In genomic region chr8:84936962-84937546, GRCm38 (mm10) we compare ENCODE assay signal across 8 mouse cellular contexts. TPM values are rescaled to one million over a fixed set of nuclear protein-coding genes. Genes with fewer than 3 reads are reported as not detected.
DNase-seq lines count a peak whose midpoint lies in the region; ATAC-seq and TF ChIP-seq lines count a peak whose summit lies in the region.

Gene Mast1, minus strand, starts transcription at chr8:84937359.

- DNase-seq in urinary bladder, postnatal 14 days (ENCODE audit: low spot score): peak; percentile 49
- no peak for DNase-seq in urinary bladder, postnatal 4 days (ENCODE audit: low spot score in 2 of 2)
- DNase-seq in cerebellum, postnatal 36 days: peak; percentile 82 to 92
- DNase-seq in gastrocnemius, postnatal 10 days: peak; percentile 69
- DNase-seq in liver, adult 2 months (ENCODE audit: extremely low read depth, low read depth, low spot score): no peak
- DNase-seq in naive thymus-derived CD4-positive, alpha-beta T cell, adult 2 months (ENCODE audit: low read depth): peak; percentile 80

- H3K4me2 ChIP-seq in kidney, embryonic 14.5 days (replicated peaks; ENCODE audit: low read depth, low read length): peak within 1 kb of the TSS; percentile 65
- H3K4me2 ChIP-seq in stomach, embryonic 15.5 days: peak within 1 kb of the TSS; percentile 77

- H3K9me3 ChIP-seq in kidney, embryonic 14.5 days (ENCODE audit: control insufficient read depth, low read length): no peaks in the 10 kb centered on the region; the same call in 1 of the 2 replicates
- H3K9me3 ChIP-seq in stomach, embryonic 15.5 days: no peaks in the 10 kb centered on the region

- H3K27ac ChIP-seq in kidney, embryonic 14.5 days (ENCODE audit: low read depth, low read length): no peak within 1 kb of the TSS
- H3K27ac ChIP-seq in liver, adult 2 months (replicated peaks; ENCODE audit: insufficient read depth, low read depth, low read length): no peak within 1 kb of the TSS
- H3K27ac ChIP-seq in stomach, embryonic 15.5 days: no peak within 1 kb of the TSS

- peaks cover 9% of the 10 kb centered on the region; the same call in 1 of the 2 replicates for H3K4me1 ChIP-seq in kidney, embryonic 14.5 days (ENCODE audit: control insufficient read depth, insufficient read depth, low read length)
- H3K4me1 ChIP-seq in liver, adult 2 months (ENCODE audit: control insufficient read depth, insufficient read depth, low read length): no peaks in the 10 kb centered on the region
- peaks cover 12% of the 10 kb centered on the region for H3K4me1 ChIP-seq in stomach, embryonic 15.5 days

- H3K27me3 ChIP-seq in kidney, embryonic 14.5 days (ENCODE audit: control insufficient read depth, insufficient read depth, low read length): peaks cover 57% of the 10 kb centered on the region
- peaks cover 22% of the 10 kb centered on the region for H3K27me3 ChIP-seq in liver, adult 2 months (ENCODE audit: control insufficient read depth, insufficient read depth, low read length)
- peaks cover 44% of the 10 kb centered on the region for H3K27me3 ChIP-seq in stomach, embryonic 15.5 days (replicated peaks)

- peak; percentile 74 for TF ChIP-seq CTCF in liver, adult 2 months (IDR thresholded peaks at IDR 0.05; ENCODE audit: low read depth, low read length)

- WGBS in kidney, embryonic 14.5 days: under 1% methylated on average over 47 of the region's 50 CpGs
- 2% methylated on average over 48 of the region's 50 CpGs for WGBS in liver, adult 2 months
- under 1% methylated on average over 49 of the region's 50 CpGs for WGBS in stomach, embryonic 15.5 days

- H3K79me2 ChIP-seq in liver, adult 2 months (ENCODE audit: control insufficient read depth, insufficient read depth, low read length): no peaks in the 10 kb centered on the region

- H3K4me3 ChIP-seq in kidney, embryonic 14.5 days (ENCODE audit: low read length): peak within 1 kb of the TSS; percentile 46
- H3K4me3 ChIP-seq in liver, adult 2 months (ENCODE audit: insufficient read depth, low read depth, low read length): no peak within 1 kb of the TSS
- H3K4me3 ChIP-seq in stomach, embryonic 15.5 days (replicated peaks): peak within 1 kb of the TSS; percentile 40

- no peak for TF ChIP-seq POLR2A in liver, adult 2 months (IDR thresholded peaks at IDR 0.05; ENCODE audit: extremely low read depth, insufficient read depth, low read length)

- H3K36me3 ChIP-seq in kidney, embryonic 14.5 days (ENCODE audit: control insufficient read depth, insufficient read depth, low read length): no peaks in the 10 kb centered on the region
- H3K36me3 ChIP-seq in liver, adult 2 months (ENCODE audit: control insufficient read depth, insufficient read depth, low read length): no peaks in the 10 kb centered on the region
- H3K36me3 ChIP-seq in stomach, embryonic 15.5 days: no peaks in the 10 kb centered on the region

- ATAC-seq in kidney, embryonic 14.5 days (ENCODE audit: low FRiP score, low TSS enrichment): peak; percentile 59
- ATAC-seq in stomach, embryonic 15.5 days (ENCODE audit: insufficient read depth, low FRiP score, low read depth): 0 out of 2 replicates have a peak, but pooled peaks have one; percentile 37

- peak within 1 kb of the TSS; percentile 34; the same call in 1 of the 2 replicates for H3K9ac ChIP-seq in kidney, embryonic 14.5 days (ENCODE audit: low read depth, low read length)
- H3K9ac ChIP-seq in liver, adult 2 months (ENCODE audit: low read depth, low read length): no peak within 1 kb of the TSS
- no peak within 1 kb of the TSS for H3K9ac ChIP-seq in stomach, embryonic 15.5 days

RNA-seq across cellular contexts. Expression of gene Mast1, which starts in this region (rescaled TPM):
- under 1 TPM; 0.20 to 0.45 TPM for total RNA-seq in gastrocnemius, postnatal 10 days (2021)
- 0.21 and 0.35 TPM in 2 replicates for polyA plus RNA-seq in kidney, embryonic 14.5 days (2014; fragmentation: Nextera tagmentation; extraction: Ambion mirVana)
- 0.09 and 0.13 TPM in 2 replicates for total RNA-seq in liver, adult 2 months (2014; rRNA removed)
- polyA plus RNA-seq in liver, adult 2 months (2012; rRNA removed): 0.25 and 0.43 TPM in 2 replicates
- 1.9 and 2.2 TPM in 2 replicates for polyA plus RNA-seq in stomach, embryonic 15.5 days (2015; fragmentation: Nextera tagmentation; extraction: Ambion mirVana)

Comparison
In these comparisons a context has a peak if more than half of its experiments do, and no peak if none do; other contexts are left out.
1. DNase-seq: peak in urinary bladder, postnatal 14 days (single experiment), cerebellum, postnatal 36 days (2 of 2) and naive thymus-derived CD4-positive, alpha-beta T cell, adult 2 months (single experiment); none in urinary bladder, postnatal 4 days (0 of 2) and liver, adult 2 months (single experiment).
2. Peak in DNase-seq in gastrocnemius, postnatal 10 days; RNA of the gene not detected or under 1 TPM.
3. Peak in ATAC-seq, H3K4me3 ChIP-seq, H3K9ac ChIP-seq and H3K4me2 ChIP-seq in kidney, embryonic 14.5 days; RNA of the gene not detected or under 1 TPM.